ENCODE assay signal across 8 mouse cellular contexts in genomic region chr12:102597466-102597865, GRCm38 (mm10). TPM values are rescaled to one million over a fixed set of nuclear protein-coding genes. Genes with fewer than 3 reads are reported as not detected.
DNase-seq lines count a peak whose midpoint lies in the region; ATAC-seq and TF ChIP-seq lines count a peak whose summit lies in the region.

No protein-coding gene starts in this region.

- H3K9me3 ChIP-seq in heart, embryonic 11.5 days (replicated peaks; ENCODE audit: control insufficient read depth, low read length), result no peaks in the 10 kb centered on the region
- H3K9me3 ChIP-seq in heart, embryonic 16.5 days (replicated peaks; ENCODE audit: control insufficient read depth, low read length), result peaks cover 4% of the 10 kb centered on the region; the same call in 1 of the 2 replicates
- no peaks in the 10 kb centered on the region for H3K9me3 ChIP-seq in midbrain, embryonic 11.5 days (ENCODE audit: control insufficient read depth, low read length)

- H3K36me3 ChIP-seq in heart, embryonic 11.5 days (ENCODE audit: control insufficient read depth, insufficient read depth, low read length), result no peaks in the 10 kb centered on the region
- no peaks in the 10 kb centered on the region for H3K36me3 ChIP-seq in heart, embryonic 16.5 days (ENCODE audit: control insufficient read depth, insufficient read depth)
- H3K36me3 ChIP-seq in myocyte (ENCODE audit: control insufficient read depth, insufficient read depth), result no peaks in the 10 kb centered on the region
- no peaks in the 10 kb centered on the region for H3K36me3 ChIP-seq in midbrain, embryonic 11.5 days (ENCODE audit: control insufficient read depth, insufficient read depth, low read length)

- no peak for TF ChIP-seq POLR2A in myocyte (IDR thresholded peaks at IDR 0.05; ENCODE audit: insufficient read length, low read depth)

- H3K79me2 ChIP-seq in myocyte (ENCODE audit: control insufficient read depth, insufficient read depth), result no peaks in the 10 kb centered on the region

- 49% methylated on average over 4 of the region's 4 CpGs for whole genome bisulfite sequencing in heart, embryonic 11.5 days (ENCODE audit: insufficient replicate concordance)
- 23% methylated on average over 4 of the region's 4 CpGs for WGBS in heart, embryonic 16.5 days
- WGBS in midbrain, embryonic 11.5 days, result 79% methylated on average over 4 of the region's 4 CpGs

- H3K4me3 ChIP-seq in heart, embryonic 11.5 days (ENCODE audit: low read depth, low read length), result no peak overlapping the region
- H3K4me3 ChIP-seq in heart, embryonic 16.5 days (ENCODE audit: low read length), result no peak overlapping the region
- no peak overlapping the region for H3K4me3 ChIP-seq in myocyte
- H3K4me3 ChIP-seq in midbrain, embryonic 11.5 days (ENCODE audit: low read depth, low read length), result no peak overlapping the region

- no peak overlapping the region for H3ac ChIP-seq in myocyte (ENCODE audit: control insufficient read depth, insufficient read length)

- peaks cover 16% of the 10 kb centered on the region for H3K4me1 ChIP-seq in heart, embryonic 11.5 days (ENCODE audit: control insufficient read depth, insufficient read depth, low read length)
- peaks cover 32% of the 10 kb centered on the region for H3K4me1 ChIP-seq in heart, embryonic 16.5 days (ENCODE audit: control insufficient read depth, insufficient read depth, low read length)
- H3K4me1 ChIP-seq in midbrain, embryonic 11.5 days (ENCODE audit: control insufficient read depth, insufficient read depth, low read length), result 0 out of 2 replicates have a peak, but pooled peaks cover 7% of the 10 kb centered on the region

- H3K9ac ChIP-seq in heart, embryonic 11.5 days (ENCODE audit: low read depth, low read length), result no peak overlapping the region
- H3K9ac ChIP-seq in heart, embryonic 16.5 days (ENCODE audit: low read length), result no peak overlapping the region
- H3K9ac ChIP-seq in midbrain, embryonic 11.5 days (ENCODE audit: low read length), result no peak overlapping the region

- peak; percentile 97 for DNase-seq in heart, adult 11 months
- DNase-seq in kidney, postnatal 10 days, result peak; percentile 79
- no peak for DNase-seq in thymus, postnatal 10 days (ENCODE audit: low spot score in 2 of 2)
- no peak for DNase-seq in midbrain, embryonic 11.5 days (ENCODE audit: low spot score, missing footprints)
- DNase-seq in cerebellum, postnatal 25 days, result no peak

- H3K4me2 ChIP-seq in heart, embryonic 11.5 days, result no peak overlapping the region
- peak overlapping the region; percentile 1; the same call in 1 of the 2 replicates for H3K4me2 ChIP-seq in heart, embryonic 16.5 days (ENCODE audit: low read depth, low read length)
- H3K4me2 ChIP-seq in myocyte (ENCODE audit: low read depth), result no peak overlapping the region
- no peak overlapping the region for H3K4me2 ChIP-seq in midbrain, embryonic 11.5 days

- H3K27me3 ChIP-seq in heart, embryonic 11.5 days (ENCODE audit: control insufficient read depth, insufficient read depth, low read length), result no peaks in the 10 kb centered on the region
- H3K27me3 ChIP-seq in heart, embryonic 16.5 days (ENCODE audit: control insufficient read depth, insufficient read depth, low read length), result no peaks in the 10 kb centered on the region
- H3K27me3 ChIP-seq in myocyte (ENCODE audit: control insufficient read depth, insufficient read depth, insufficient read length), result no peaks in the 10 kb centered on the region
- H3K27me3 ChIP-seq in midbrain, embryonic 11.5 days (ENCODE audit: control insufficient read depth, insufficient read depth, low read length), result no peaks in the 10 kb centered on the region

- ATAC-seq in heart, embryonic 11.5 days (replicated peaks; ENCODE audit: insufficient number of reproducible peaks, low FRiP score, low TSS enrichment), result no peak; the same call in 1 of the 2 replicates
- ATAC-seq in heart, embryonic 16.5 days (replicated peaks; ENCODE audit: extremely low read depth, insufficient read depth, low FRiP score), result peak; percentile 77
- ATAC-seq in midbrain, embryonic 11.5 days (ENCODE audit: low FRiP score), result no peak

- H3K27ac ChIP-seq in heart, embryonic 11.5 days (ENCODE audit: low read depth, low read length), result no peak overlapping the region
- H3K27ac ChIP-seq in heart, embryonic 16.5 days (ENCODE audit: low read length), result peak overlapping the region; percentile 81
- no peak overlapping the region for H3K27ac ChIP-seq in midbrain, embryonic 11.5 days (ENCODE audit: low read depth, low read length)

TF ChIP-seq in myocyte, 11 proteins besides CTCF, POLR2A, EP300 and RAD21:
- TF ChIP-seq SRF (IDR thresholded peaks at IDR 0.05; ENCODE audit: control insufficient read depth, insufficient read length, low read depth), result no peak
- TF ChIP-seq CEBPB (IDR thresholded peaks at IDR 0.05; ENCODE audit: insufficient read depth, poor library complexity, severe bottlenecking), result no peak
- TF ChIP-seq REST (IDR thresholded peaks at IDR 0.05; ENCODE audit: insufficient read depth, insufficient read length), result no peak
- no peak for TF ChIP-seq E2F4 (IDR thresholded peaks at IDR 0.05; ENCODE audit: insufficient read depth)
- peak in 1 of 3 experiments; percentile 70 for TF ChIP-seq MYOG (IDR thresholded peaks at IDR 0.05; ENCODE audit: control insufficient read depth in 1 of 3, insufficient read depth in 1 of 3, insufficient read length in 2 of 3, low read depth in 2 of 3)
- no peak for TF ChIP-seq USF1 (IDR thresholded peaks at IDR 0.05; ENCODE audit: low read depth)
- TF ChIP-seq TCF12 (IDR thresholded peaks at IDR 0.05; ENCODE audit: insufficient read depth, poor library complexity, severe bottlenecking), result no peak
- TF ChIP-seq MYOD1 (IDR thresholded peaks at IDR 0.05; ENCODE audit: control insufficient read depth in 1 of 3, insufficient read length in 2 of 3, low read depth in 2 of 3), result peak in 1 of 3 experiments; percentile 77
- no peak for TF ChIP-seq MAX (IDR thresholded peaks at IDR 0.05; ENCODE audit: low read depth)
- TF ChIP-seq TCF3 (IDR thresholded peaks at IDR 0.05; ENCODE audit: insufficient read length, low read depth), result peak; percentile 18

RNA-seq across cellular contexts. Expression of gene Chga, which starts 42.7 kb away (rescaled TPM):
- polyA plus RNA-seq in heart, embryonic 11.5 days (2014; fragmentation: Nextera tagmentation; extraction: Ambion mirVana), result 0.27 TPM in 1 of 2 replicates, not detected in the other
- 2.5 and 12.2 TPM in 2 replicates for polyA plus RNA-seq in heart, embryonic 16.5 days (2015; fragmentation: Nextera tagmentation; extraction: Ambion mirVana)
- not detected for polyA plus RNA-seq in myocyte (2012; fragmentation: generic; extraction: Trizol)
- polyA plus RNA-seq in midbrain, embryonic 11.5 days (2014; fragmentation: Nextera tagmentation; extraction: Ambion mirVana), result 23.5 and 24.0 TPM in 2 replicates

Comparison
In these comparisons a context has a peak if more than half of its experiments do, and no peak if none do; other contexts are left out.
1. DNase-seq: peak in heart, adult 11 months (single experiment) and kidney, postnatal 10 days (single experiment); none in thymus, postnatal 10 days (0 of 2), midbrain, embryonic 11.5 days (single experiment) and cerebellum, postnatal 25 days (0 of 2).